Mouse (Mus musculus) liver, postnatal 0 days (tissue): Measurements from ENCODE around the gene Wnt9a.

Experiments used
- CTCF ChIP-seq: sonication (generic); IDR thresholded peaks from 2 replicates; pipeline ENCODE4 v1.5.1; 2016; ENCODE audit warnings: antibody characterized with exemption, low read depth
- EP300 ChIP-seq: IDR thresholded peaks from 2 replicates; pipeline ENCODE4 v1.6.1; 2016; ENCODE audit warnings: antibody characterized with exemption, low read depth, mild to moderate bottlenecking

DNA sequence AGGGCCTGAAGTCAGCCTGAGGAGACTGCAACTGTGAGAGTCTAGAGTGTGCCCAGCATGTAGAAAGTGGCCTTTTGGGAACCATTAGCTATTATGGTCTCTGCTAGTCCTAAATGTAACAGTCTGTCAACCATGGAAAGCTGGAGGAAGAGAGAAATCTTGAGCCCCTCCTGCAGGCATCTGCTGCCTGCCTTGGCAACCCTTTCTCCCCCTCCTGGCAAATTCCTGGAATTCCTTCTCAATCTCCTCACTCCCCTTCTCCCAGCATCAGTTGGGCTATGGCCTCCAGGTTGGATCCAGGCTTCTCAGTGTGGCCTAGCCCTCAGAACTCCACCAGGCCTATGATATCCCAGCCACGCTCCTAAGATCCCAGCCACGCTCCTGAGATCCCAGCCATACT, 43.6 kb downstream of the Wnt9a start:
- TF ChIP-seq EP300 (no peak), CTCF (no peak)
